Mouse (Mus musculus) embryo, embryonic 10.5 days (tissue): ENCODE measurements around the gene Tmem140.

Experiments used
- DNase-seq: peaks from one replicate; pipeline ENCODE4 v3.0.0-alpha.2; 2015; ENCODE audit warnings: low spot score

Tmem140 gene

DNA sequence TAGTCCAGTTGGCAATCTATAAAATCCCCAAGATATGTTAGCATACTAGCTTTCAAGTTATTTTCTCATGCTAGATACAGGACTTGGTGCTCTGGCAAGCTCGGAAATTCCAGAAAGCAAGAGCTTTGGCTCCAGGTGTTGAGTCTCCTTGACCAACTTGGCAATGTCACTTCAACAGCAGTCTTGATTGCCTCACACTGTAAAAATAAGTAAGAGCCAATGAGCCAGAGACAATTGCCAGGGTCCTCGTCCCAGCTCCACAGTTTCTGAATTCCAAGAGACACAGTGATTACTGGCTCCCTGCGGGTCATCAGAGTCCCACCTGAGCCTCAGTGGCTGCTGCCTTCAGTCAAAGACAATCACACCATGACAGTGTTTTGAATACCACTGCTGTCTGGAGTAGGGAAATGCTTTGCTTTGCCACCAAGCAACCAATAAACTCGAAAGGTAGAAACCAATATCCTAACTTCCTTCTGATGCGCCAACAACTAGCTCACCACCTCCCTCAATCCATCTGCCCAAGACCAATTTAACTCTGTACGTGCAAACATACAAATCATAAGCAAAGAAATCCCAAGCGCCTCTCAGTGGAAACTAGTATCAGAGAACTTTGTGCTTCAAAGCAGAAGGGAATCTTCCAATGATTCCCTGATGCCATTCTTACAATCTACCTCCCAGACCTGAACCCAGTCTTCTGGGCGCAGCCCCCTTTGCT, 46.8 kb downstream of the Tmem140 start:
- no peak for DNase-seq

DNA sequence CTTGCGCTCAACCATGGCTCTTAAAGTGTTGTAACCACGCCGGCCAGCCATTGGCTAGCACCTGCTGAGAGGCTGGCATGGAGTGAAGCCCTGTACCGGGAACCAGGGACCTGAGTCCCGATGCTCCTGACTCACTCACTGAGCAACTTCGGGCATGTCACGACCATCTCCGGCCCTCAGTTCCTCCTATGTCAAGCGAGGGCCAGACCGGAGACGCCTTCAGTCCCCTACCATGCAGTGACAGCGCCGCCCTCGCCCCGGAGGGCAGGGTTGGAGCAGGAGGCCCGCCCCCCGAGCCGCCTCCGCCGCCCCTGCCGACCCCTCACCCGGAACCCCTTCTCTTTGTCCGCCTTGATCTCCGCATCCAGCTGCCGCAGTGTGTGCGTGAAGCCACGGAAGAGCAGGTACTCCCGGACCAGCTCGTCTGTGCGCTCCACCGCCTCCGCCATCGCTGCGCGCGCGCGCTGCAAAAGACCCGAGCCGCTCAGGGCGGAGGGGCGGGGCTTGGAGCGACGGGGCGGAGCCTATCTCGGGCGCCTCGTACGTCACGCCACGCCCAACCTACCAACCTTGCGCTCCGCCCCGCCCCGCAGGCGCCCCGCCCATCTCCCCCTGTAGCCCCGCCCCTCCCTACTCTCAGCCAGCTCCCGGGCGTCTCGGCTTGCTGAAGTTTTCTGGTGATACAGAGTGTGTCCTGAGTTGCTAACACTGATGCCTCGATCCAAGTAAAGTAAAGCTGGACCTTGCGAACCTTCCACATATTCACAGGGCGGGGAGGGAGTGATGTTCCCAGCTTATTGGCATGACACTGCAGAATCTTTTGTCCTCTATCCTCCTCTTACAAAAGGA, 47.6 kb downstream of the Tmem140 start, which contains the start of gene Wdr91:
Wdr91 (minus strand) TSS at position 506 of the 849 bp plus-strand sequence.
- peak; percentile 95 for DNase-seq

DNA sequence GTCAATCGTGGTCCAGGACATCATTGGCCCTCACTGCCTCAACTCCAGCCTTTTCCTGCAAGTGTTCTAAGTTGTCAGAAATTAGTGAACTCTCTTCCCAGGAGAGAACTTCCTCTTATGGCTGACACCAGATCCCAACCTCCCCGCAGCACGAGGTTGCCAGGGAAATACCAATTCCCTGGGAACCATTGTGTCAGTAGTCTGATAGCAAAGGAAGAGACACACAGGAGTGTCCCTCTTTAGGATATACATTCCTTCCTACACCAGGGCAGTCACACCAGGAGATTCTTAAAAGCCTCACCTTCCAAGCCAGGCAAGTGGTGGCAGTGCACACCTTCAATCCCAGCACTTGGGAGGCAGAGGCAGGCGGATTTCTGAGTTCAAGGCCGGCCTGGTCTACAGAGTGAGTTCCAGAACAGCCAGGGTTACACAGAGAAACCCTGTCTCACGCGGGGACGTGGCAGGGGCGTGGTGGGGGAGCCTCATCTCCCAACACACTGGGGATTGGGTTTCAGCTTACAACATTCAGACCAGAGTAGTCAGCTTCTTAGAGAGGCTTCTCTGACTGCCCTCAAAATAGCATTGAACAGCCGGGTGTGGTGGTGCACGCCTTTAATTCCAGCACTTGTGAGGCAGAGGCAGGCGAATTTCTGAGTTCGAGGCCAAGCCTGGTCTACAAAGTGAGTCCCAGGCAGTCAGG, 50.5 kb downstream of the Tmem140 start:
- DNase-seq: no peak

DNA sequence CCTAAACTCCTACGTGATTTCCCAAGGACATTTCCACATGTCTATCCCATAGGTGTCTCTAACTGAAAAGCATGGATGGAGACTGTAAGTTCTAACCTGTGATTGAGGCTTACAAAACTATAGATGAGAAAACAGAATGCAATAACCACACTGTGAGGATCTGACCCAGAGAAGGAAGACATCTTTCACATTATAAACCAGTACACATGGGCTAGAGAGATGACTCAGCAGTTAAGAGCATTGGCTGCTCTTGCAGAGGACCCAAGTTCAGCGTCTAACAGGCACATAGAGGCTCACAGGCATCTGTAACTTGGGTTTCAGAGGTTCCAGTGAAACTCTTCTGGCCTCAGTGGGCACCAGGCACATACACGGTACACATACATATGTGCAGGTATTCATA, 51.5 kb downstream of the Tmem140 start:
- no peak for DNase-seq

DNA sequence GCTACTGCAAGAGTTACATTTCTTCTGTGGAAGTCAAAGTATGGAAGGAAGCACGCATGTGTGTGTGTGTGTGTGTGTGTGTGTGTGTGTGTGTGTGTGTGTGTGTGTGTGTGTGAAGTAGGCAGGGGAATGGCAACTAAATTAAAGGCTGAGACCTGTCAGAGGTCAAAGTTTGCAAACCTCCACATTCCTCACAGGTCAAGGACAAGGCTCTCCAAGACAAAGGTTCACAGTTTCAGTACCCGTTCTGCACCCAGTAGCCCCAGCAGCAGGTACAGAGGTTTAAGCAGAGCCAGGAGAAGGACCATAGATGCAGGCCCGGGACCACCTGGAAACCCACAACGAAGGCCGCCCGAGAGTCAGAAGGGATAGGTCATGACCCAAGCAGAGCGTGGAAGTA, 56.2 kb downstream of the Tmem140 start:
- no peak for DNase-seq

DNA sequence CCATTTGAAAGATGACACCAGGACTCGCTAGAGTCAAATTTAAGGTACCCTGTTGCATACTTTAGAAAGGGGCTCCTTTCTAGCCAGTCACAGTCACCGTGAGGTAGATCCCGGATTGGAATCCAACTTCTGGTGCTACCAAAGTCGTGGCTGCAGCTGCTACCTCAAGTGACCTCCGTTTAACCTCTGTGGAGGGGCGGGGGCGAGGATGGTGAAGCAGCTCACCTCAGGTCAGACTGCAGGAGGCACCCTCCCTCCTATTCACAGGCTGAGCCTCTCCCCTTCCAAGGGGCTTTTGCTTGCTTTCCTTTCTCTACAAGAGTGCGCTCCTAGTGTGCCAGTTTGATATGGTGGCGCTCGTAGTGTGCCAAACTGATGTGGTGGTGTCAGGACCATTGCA, 57.0 kb downstream of the Tmem140 start, which contains the start of gene Stra8:
Stra8 (plus strand) TSS at position 208 of the 400 bp plus-strand sequence.
- DNase-seq: no peak

DNA sequence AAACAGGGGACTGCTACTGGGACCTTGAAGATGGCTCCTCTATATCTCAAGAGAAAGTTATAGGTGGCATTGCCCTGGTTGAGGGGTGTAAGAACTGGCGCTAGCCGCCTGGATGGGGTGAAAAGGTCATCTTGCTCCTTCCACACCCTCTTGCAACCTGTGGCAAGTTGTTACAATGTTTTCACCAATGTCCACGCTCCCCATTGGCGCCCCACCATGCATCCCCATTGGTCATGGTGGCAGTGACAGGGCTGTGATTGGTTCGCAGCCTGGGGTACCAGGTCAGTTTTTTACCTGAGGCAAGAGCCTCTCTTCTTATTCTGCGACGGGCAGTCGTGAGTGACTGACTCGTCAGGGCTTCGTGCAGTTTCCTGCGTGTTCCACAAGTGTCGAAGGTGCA, 57.7 kb downstream of the Tmem140 start:
- no peak for DNase-seq

DNA sequence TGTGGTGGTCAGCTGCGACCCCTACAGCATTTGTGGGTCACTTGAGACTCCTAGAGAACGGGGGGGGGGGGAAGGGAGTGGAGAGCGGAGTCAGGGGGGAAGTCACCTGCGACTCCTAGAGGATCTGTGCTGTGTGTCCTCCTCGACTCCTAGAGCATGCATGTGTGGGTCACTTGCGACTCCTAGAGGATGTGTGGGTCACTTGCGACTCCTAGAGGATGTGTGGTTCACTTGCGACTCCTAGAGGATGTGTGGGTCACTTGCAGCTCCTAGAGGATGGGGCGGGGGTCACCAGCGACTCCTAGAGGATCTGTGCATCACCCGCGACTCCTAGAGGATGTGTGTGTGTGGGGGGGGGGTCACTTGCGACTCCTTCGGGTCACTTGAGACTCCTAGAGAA, 59.0 kb downstream of the Tmem140 start:
- peak; percentile 66 for DNase-seq
